Mouse (Mus musculus): ENCODE results near the gene Rnls.

Gene Rnls

DNA sequence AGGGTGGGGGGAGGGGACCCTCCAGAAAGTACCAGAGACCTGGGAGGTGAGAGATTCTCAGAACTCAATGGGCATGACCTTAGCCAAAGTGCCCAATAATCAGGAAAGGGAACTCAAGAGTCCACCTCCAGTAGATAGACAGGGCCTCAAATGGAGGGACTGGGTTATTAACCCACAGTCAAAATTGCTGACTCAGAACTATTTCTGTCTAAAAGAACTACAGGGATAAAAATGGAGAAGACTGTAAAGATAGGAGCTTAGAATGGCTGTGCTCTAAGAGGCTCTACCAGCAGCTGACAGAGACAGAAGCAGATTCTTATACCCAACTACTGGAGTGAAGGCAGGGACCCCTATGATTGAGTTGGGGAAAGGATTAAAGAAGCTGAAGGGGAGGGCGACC lies 132.9 kb downstream of the Rnls start:
- DNase-seq, result no peak

DNA sequence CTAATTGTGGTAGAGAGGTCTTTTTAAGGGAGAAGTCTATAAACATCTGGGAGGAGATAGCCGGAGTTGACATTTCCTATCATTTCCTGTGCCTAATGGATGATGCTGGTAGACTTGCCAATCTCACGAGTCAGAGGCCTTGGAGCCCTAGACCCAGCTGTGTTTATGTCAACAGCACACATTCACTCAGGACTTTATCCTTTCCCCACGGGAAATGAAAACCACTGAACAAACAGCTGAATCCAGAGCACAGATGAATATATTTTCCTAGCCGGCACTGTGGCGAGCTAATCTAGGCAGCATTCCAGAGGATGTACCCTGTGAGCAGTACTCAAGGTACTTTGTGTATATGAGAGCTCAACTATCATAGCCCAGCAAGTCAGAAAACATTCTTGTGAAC lies 138.2 kb downstream of the Rnls start:
- DNase-seq, result peak; percentile 25

DNA sequence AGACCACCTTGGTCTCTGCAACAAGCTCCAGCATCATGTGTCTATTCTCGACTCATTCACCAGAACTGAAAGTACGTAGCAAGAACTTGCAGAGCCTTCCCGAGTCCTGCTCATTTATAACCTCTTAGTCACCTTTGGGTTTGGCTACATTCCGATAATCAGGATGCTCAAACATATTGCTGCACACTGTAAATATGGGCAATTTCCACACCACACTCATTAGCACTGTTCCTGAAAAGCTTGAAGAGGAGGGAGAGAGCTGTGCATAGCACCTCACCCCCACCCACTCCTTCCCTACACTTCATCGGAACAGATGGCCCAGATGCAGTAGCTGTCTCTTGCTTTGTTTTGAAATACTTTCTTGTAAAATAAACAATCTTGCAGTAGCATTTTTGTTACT lies 139.9 kb downstream of the Rnls start:
- DNase-seq, result peak; percentile 82

DNA sequence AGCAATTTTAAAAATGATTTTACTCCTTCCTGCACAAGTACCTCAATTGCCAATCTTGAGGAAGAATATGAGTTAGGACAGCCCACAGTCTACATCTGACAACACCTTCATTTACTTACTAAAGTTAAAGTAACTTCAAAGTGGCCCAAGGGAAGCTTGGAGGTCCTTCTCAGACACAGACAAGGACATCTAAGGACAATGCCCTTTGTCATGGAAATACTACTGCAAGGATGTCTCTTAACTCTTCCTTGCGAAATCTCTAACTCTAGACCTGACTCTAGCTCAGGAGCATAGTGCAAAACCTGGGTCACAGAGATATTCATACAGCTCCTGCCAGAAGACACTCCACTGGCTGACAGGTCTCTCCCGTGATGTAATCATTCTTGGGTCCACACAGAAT lies 147.9 kb downstream of the Rnls start:
- DNase-seq, result no peak

DNA sequence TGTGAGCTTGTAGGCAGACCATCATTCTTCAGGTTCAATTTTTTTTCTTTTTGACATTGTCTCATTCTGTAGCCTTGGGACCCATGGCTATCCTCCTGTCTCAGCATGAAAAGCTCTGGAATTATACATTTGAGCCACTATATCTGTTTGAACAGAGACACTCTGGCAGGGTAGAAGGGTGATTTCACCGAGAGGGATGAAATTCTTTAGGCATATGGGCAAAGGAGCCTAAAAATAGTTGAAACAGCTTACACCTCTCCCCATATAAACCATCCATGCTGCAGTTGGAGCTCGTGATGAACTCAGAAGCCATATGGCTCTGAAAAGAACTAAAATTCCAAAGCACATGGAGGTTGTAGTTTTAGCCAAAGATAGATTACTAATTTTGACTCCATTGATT lies 151.7 kb downstream of the Rnls start:
- DNase-seq, result peak; percentile 58

DNA sequence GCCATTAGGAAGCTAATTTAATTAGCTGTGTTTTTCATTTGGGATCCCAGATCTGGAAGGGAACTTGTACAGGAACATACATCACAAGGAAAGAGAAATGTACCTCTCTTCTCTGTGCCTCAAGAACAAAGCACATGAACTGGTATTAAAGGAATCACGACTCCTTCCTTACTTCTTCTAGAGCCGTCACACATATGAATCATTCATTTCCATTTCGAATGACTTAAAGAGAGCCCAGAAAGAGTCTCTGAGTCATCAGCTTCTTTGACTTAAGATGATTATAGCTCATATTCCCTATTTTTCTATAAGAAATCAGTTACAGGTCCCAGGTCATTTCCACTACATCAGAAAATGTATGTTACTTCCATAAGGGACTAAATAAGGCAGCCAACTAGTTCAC lies 159.2 kb downstream of the Rnls start:
- no peak for DNase-seq

DNA sequence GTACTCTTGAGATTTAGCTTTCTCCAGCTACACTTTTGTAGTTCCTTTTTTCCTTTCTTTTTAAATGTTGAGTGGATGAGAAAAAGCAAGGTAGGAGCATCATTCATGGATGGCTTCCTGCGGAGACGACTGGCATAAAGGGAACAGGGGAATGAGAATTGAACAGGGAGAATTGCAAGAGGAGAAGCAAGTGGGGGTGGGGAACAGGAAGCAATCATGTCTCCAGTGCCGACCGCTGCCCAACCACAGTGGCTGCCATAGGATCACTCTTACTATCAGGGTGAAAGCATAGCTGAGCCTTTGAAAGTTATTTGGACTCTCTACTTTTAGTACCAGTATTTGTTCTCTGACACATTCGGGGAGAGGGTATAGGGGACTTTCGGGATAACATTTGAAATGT lies 160.8 kb downstream of the Rnls start:
- no peak for DNase-seq

DNA sequence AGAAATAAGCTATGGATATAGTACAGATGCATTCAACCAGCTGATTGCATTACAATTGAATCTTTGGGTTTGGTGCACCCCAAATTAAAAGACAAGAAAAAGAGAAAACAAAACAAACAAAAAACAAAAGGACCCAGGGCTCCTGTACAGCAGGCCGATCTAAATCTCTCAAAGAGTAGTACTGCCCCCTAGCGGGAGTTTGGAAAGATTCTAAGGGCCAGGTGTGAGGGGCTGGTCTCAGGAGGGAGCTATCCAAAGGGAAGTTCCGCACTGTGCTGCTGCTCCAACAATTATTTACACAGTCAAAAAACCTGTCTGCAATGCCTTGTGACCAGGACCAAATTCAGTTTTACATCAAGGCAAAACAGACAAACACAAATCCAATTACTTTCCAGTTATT lies 165.1 kb downstream of the Rnls start:
- DNase-seq, result peak; percentile 71

DNA sequence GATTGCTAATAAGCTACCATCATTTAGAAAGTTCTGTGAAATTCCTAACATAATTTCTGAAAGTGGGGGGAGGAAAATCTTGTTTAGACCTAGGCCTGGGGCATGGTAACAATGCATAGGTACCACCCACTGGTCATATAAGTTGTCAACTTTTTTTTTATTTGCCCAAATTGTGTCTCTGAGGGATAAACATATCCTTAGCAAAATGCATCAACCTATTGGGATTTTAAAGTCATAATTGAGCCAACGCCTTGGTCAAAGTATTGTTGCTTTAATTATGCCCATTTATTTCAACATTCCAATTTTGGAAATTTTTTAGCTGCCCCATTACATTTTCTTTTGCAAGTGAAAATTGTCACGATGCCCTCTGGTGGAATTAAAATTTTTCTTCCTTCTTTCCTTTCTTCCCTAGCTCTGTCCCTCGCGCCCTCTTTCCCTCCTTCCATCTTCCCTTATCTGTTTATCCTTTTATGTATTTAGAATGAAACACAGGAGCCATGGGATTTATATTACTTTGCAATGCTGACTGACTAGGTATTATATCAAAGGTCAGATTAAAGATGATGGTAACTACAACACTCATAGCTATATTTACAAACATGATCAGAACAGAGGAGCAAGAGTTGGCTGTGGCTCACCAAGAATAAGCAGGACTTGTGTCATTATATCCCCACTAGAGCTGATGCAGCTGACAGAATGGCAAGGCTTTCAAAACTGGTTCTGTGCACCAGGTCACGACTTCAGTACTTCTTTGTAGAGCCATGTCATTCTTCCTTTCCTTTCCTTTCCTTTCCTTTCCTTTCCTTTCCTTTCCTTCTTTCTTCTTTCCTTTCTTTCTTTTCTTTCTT lies 166.0 kb downstream of the Rnls start:
- no peak for DNase-seq

DNA sequence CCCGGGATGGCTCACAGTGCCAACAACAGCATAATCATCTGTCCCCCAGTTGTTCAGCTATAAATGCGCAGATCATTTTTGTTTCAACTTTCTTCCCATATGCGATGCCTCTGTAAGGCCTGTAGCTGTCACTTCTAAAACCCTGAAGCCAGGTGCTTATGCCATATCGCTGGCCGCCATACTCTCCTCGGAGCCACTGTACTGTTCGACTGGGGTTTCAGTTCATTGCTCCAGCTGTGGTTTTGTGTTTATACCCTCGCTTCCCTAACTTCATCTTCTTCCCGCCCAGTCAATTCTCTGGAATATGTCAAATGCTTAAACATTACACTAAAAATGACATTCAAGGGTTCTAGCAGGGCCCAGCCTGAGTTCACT lies 167.1 kb downstream of the Rnls start:
- DNase-seq, result no peak

DNA sequence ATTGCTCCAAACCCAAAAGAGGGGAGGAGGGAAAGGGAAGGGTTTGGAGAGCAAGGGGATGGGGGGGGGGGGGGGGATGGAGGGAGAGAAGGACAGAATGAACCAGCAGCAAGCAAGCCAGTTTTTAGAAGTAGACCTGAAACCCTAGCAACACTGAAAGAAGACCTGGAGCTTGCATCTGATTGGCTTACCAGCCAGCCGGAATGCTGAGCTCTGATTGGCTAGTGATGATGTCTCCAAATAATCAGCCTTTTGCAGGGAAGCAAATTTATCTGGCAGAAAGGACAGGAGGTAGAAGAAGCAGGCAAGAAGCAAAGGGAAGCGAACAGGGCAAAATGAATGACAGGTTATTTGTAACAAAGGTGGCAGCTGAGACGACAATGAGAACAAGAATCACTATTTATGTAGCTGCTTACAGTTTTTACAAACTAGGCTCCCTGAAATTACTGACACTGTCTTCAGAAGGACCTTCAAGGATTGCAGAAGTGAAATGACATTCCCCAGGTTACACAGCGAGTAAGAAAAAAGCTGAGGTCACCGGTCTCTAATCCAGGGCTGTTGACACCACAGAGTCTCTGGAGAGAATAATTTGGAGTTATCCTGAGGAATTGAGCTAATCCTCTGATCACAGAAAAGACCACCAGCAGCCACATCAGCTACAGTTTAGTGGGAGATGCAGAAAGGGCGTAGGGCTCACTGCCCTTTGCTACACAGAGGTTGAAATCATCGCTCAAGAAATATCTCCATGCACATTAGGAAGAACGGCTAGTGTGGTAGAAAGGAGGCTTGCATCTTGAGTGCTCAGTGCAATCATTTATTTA lies 167.7 kb downstream of the Rnls start:
- DNase-seq, result peak; percentile 92

DNA sequence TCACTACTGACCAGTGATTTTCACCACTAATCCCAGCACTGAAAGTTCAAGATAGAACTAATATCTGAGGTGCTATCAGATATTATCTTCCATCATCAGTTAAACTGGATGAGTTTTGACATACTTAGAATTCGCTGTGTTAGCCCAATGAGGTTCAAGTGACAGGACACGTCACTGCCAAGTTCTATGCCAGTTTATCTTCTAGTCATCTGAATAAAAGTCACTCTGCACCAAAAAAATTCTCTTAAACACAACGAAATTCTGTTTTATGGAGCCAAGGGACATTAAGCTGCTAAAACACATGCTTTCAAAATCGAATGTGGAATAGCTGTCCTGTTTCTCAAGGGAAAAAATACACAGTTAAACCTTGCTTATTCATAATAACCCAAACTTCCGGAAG lies 168.3 kb downstream of the Rnls start:
- no peak for DNase-seq

DNA sequence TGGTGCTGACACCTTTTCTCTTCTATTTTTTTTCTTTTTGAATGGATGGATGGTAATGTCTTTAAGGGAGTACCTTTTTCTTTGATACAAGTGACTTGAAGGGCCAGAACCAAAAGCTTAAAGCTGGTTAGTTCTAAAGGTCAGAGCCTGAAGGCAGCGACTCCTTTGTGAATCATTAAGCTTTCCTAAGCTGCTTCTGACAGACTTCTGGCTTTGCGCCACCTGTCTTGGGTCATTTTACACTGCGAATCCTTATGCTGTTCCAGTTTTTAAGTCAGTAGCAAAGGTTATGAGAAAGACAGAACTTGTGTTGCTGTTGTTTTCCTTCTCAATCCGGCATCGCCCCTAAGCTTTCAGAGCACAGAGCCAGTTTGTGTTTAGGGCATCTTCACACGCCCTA lies 168.8 kb downstream of the Rnls start:
- DNase-seq, result no peak

DNA sequence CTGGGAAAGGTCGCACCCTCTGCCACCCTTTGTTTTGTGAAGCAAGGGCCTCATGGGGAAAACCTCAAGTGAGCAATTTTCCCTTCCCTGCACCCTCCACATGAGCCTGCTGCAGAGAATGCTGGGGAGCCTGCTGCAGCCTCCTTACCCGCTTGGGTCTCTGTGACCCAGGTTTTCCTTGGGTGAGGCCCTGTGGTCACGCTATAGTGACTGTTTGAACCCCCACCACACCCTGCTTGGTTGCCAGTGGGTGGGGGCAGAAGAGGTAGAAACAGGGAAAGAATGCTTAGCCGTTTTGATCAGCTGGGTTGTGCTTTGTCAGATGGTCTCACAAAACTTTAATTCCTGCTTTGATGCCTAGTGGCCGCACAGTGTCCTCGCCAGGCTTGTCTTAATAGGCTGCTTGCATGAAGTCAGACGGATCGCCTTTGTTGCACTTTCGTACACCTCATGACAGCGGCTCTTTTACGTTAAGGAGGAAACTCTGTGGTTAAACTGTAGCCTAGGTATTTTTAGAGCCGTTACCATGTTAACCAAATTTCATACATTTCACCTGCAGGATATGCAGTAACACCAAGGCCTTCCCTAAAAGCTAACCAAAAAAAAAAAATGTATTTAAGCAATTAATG lies 169.4 kb downstream of the Rnls start:
- DNase-seq, result no peak

DNA sequence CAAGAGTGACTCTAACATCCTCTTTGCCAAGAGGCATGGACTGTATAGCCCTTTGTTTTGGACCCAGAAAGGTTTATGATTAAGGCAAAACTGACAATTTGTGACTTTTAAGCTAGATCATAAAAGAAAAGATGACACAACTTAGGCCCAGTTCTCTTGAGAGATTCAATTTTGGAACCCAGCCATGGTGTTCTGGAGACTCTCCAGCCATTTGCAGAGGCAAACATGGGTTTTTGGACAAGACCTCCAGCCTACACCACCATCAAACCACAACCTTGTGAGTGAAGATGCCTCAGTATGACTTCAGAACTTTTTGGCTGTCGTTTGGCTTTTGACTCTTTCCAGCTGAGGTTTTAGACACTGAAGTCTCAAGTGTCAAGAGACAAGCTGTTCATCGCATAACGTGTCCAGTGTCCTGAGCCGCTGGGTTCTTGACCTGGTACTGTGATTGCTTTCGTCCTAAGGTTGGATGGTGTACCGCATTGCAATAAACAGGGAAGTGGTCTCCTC lies 174.2 kb downstream of the Rnls start:
- no peak for DNase-seq

DNA sequence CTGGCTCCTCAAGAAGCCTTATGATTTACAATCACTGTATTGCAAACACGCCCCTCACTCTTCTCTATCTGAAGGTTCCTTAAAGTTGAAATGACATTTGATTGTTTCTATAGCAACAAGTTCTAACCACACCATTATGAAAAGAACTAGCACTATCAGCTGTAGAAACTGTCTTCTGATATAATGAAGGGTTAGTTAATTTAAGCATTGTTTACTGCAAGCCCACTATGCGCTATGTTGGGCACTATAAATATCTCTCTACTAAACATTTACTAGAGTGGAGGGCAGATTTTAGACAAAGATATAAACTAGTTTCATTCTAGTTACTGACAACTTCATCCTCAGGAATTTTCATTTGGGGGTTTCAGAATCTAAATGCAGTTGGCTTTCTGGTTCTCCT lies 182.4 kb downstream of the Rnls start:
- no peak for DNase-seq

DNA sequence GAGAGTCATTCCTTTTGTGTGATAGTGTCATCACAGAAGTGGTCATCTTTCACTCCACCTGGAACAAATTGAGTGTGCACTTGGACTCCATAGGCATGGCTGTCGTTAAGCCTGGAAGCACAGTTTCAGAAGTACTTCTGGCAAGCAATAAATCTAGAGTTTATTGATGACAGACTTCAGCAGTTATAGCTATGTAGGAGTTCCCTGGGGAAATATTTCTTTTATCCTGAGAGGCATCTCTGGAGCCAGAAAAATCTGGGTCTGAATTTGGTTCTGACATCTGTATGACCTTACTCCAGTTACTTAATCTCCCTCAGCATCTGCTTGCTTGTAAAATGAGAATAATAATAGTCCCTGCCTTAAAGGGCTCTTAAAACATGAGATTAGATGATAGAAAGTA lies 184.1 kb downstream of the Rnls start:
- no peak for DNase-seq

DNA sequence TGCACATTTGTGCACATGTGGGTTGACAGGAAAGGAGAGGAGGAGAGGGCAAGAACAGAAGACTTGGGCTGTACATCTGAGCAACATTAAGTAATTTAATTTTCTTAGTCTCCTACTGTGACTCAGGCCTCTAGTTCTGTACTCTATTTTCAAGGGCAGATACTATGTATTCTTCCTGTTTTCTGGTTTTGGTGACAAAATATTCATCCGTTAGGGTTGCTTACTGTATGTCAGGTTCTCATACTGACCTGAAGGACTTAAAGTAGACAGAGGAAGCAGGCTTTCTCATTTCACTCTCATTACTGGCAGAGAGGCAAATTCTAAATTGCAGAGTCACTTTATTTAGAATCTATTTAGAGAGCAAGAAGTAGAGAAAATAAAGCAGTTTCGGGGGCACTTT lies 186.7 kb downstream of the Rnls start:
- DNase-seq, result no peak

DNA sequence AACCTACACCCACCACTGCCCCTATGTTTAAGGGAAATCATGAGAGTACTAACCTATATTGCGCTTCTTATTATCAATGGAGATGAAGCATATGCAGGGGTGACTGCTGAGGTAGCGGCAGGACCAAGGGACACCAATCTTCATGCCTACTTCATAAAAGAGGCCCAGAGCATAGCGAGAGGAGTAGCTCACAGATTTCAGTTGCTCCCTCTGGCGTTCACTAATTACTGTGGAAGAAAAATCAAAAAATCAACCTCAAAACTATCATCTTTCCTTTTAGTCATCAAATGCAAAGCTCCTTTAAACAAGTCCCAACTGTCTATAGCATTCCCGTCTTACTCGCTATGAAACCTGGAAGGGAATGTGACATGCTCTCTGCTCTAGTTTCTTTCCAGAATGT lies 189.7 kb downstream of the Rnls start:
- no peak for DNase-seq

DNA sequence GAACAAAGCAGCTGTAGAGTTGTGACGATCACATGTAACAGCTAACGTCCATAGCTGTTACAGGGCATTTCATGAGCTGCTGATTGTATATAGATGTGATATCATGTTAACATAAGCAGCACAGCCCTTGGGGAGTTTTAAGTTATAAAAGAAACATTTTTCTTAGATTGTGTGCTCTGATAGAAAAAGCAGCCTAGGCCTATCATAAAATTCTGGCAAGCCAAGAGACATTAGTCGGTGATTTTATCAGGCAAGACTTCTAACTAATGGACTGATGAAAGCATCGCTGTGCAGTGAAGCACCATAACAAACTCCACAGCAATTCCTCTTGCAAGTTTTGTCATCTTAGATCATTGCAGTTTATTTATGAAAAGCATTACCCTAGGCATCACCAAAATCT lies 190.9 kb downstream of the Rnls start:
- DNase-seq, result no peak

DNA sequence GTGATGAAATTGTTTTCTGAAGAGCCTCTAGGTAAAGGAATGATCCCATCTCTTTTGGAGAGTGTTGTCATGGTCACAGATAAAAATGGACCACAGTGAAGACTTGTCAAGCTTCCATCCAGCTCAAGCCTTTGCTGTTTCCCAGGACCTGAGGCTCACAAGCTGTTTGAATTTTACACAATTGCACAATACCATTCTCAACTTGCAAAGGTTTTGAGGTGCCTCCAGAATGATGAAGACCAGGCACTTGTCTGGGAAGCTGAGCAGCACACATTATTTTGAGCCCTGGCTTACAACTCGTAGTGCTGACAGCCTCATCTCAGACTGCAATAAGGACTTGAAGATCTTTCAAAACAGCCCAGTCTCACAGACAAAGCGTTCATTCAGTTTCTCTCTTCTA lies 200.0 kb downstream of the Rnls start:
- no peak for DNase-seq

DNA sequence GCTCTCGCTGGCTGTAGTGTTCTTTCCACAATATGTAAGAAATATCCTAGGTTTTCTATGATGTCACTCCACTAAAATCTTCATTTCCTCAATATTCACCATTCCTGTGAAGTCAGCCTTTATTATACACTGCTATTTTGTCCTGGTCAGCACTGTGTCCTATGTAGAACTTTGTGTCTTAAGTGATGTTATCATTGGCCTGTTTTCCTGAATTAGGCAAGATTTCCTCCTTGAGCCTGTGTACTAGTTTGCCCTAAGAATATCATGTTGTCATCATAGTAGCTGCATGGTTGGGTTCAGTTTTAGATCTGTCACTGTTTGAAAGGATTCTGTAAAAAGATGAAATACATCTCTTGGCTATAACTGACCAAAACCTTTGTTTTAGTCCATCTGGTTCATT lies 203.3 kb downstream of the Rnls start:
- DNase-seq, result no peak

DNA sequence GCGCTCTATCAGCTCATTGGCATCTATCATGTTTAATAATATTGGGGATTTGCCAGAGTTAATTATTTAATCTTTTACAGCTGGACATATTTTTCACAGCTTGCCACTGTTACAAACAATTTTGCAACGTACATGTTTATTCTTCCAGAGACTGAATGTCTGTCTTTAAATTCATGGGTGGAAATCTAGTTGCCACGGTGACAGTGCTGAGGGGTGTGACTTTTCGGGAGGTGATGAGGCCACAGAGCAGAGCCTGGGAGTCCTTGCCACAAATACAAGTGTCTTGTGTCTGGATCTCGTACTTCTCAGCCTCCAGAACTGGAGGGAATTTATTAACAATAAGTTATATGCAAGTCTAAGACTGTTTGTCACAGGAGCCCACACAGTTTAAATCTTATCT lies 212.5 kb downstream of the Rnls start:
- no peak for DNase-seq

DNA sequence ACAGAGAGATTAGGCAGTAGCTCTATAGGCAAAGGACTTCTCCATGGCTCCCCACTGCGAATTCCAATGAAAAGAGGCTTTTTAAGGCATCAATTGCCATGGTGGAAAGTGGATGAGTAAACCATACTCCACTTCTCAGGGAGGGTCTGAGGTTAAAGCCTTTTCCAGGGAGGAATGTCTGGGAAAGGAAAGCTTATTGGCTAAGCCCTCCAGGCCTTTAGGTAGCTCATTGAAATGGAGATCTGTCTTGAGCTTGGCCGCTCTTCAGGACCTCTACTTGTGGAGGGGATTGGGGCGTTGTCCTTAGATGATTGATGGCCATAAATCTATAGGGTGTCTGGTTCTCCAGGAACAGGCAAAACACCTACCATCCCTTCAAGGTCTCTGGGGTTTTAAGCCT lies 213.2 kb downstream of the Rnls start:
- DNase-seq, result no peak
